In genomic region chr2:131812480-131813137, GRCm38 (mm10) we compare ENCODE assay signal across 8 mouse cellular contexts. TPM values are rescaled to one million over a fixed set of nuclear protein-coding genes. Genes with fewer than 3 reads are reported as not detected.
DNase-seq lines count a peak whose midpoint lies in the region; ATAC-seq lines count a peak whose summit lies in the region.
"Had no signal": no experiment of that assay in that cellular context is flagged by ENCODE, and none has a peak within 500 bp of the region (broad histone marks: within the 10 kb centered on the region; RNA-seq: fewer than 3 reads in every experiment).

No protein-coding gene starts in this region.

- no peak overlapping the region for H3K4me2 ChIP-seq in forebrain, embryonic 16.5 days (ENCODE audit: low read length)
- H3K4me2 ChIP-seq in hindbrain, embryonic 13.5 days: no peak overlapping the region

- H3K27ac ChIP-seq in forebrain, embryonic 16.5 days (ENCODE audit: low read length): no peak overlapping the region
- no peak overlapping the region for H3K27ac ChIP-seq in hindbrain, embryonic 13.5 days

- no peaks in the 10 kb centered on the region for H3K9me3 ChIP-seq in forebrain, embryonic 16.5 days (ENCODE audit: control insufficient read depth, low read length)
- H3K9me3 ChIP-seq in hindbrain, embryonic 13.5 days: no peaks in the 10 kb centered on the region

- no peaks in the 10 kb centered on the region for H3K4me1 ChIP-seq in forebrain, embryonic 16.5 days (replicated peaks; ENCODE audit: control insufficient read depth, insufficient read depth, low read length)
- 0 out of 2 replicates have a peak, but pooled peaks cover 6% of the 10 kb centered on the region for H3K4me1 ChIP-seq in hindbrain, embryonic 13.5 days (replicated peaks)

- WGBS in forebrain, embryonic 16.5 days: 17% methylated on average over 23 of the region's 23 CpGs
- WGBS in hindbrain, embryonic 13.5 days: 20% methylated on average over 23 of the region's 23 CpGs

- peak; percentile 86 for DNase-seq in R1 (ENCODE audit: low read depth, low spot score)
- peak; percentile 24 to 45 for DNase-seq in cerebellum, adult 18-20 months
- peak; percentile 54 to 63 for DNase-seq in layer of hippocampus, postnatal 25 days (ENCODE audit: extremely low spot score in 1 of 2, low spot score in 1 of 2)
- DNase-seq in lung, postnatal 4 days: peak; percentile 63 to 83
- DNase-seq in right cerebral cortex, adult 2 months (ENCODE audit: low spot score in 2 of 2): peak; percentile 62 to 74

- peak; percentile 89 for ATAC-seq in forebrain, embryonic 16.5 days
- ATAC-seq in hindbrain, embryonic 13.5 days (ENCODE audit: low FRiP score): peak; percentile 81

- no peaks in the 10 kb centered on the region for H3K36me3 ChIP-seq in forebrain, embryonic 16.5 days (ENCODE audit: control insufficient read depth, insufficient read depth)
- no peaks in the 10 kb centered on the region for H3K36me3 ChIP-seq in hindbrain, embryonic 13.5 days

- no peak overlapping the region for H3K4me3 ChIP-seq in forebrain, embryonic 16.5 days (replicated peaks; ENCODE audit: low read length)
- no peak overlapping the region for H3K4me3 ChIP-seq in hindbrain, embryonic 13.5 days
- H3K4me3 ChIP-seq: myocyte had no signal

- no peaks in the 10 kb centered on the region; the same call in 1 of the 2 replicates for H3K27me3 ChIP-seq in forebrain, embryonic 16.5 days (replicated peaks; ENCODE audit: control insufficient read depth, insufficient read depth, low read length)
- peaks cover 17% of the 10 kb centered on the region for H3K27me3 ChIP-seq in hindbrain, embryonic 13.5 days

- H3K9ac ChIP-seq in forebrain, embryonic 16.5 days (replicated peaks; ENCODE audit: low read depth, low read length): no peak overlapping the region
- H3K9ac ChIP-seq in hindbrain, embryonic 13.5 days: no peak overlapping the region

RNA-seq across cellular contexts. Expression of gene Erv3, which starts 46.9 kb away (rescaled TPM):
- not detected in 2 replicates for polyA plus RNA-seq in forebrain, embryonic 16.5 days (2015; fragmentation: Nextera tagmentation; extraction: Ambion mirVana)
- polyA plus RNA-seq in hindbrain, embryonic 13.5 days (2015; fragmentation: Nextera tagmentation; extraction: Ambion mirVana): not detected in 2 replicates
- total RNA-seq in layer of hippocampus, postnatal 25 days (2021): under 1 TPM in 1 of 2 experiments, not detected in 1; 0.30 TPM

Comparison
In these comparisons a context has a peak if more than half of its experiments do, and no peak if none do; other contexts are left out.
1. DNase-seq: peak in every context shown above with its lines; median percentile 86 in R1; 73 in lung, postnatal 4 days; 68 in right cerebral cortex, adult 2 months; 58 in layer of hippocampus, postnatal 25 days; 34 in cerebellum, adult 18-20 months.